Mouse (Mus musculus) lung, embryonic 15.5 days (tissue): ENCODE data around the gene Plekhh3. TPM values are rescaled to one million over a fixed set of nuclear protein-coding genes. Genes with fewer than 3 reads are reported as not detected.

Source experiments
- ATAC-seq: fragments of 200-750 bp; cut with Nextera tagmentation; 2 replicates; pipeline ENCODE4 v1.8.0; 2017; ENCODE audit warnings: moderate number of reproducible peaks, borderline replicate concordance; ENCODE audit not compliant: low FRiP score, low TSS enrichment; ENCODE audit errors: extremely low read depth
- H3K27ac ChIP-seq: fragments of 300-500 bp; sonication (generic); 2 replicates; pipeline ENCODE4 v1.5.1; 2015; ENCODE audit warnings: moderate library complexity, mild to moderate bottlenecking, inconsistent platforms
- H3K27me3 ChIP-seq: fragments of 300-500 bp; sonication (generic); 2 replicates; pipeline ENCODE4 v1.6.1; 2015; ENCODE audit warnings: inconsistent platforms
- H3K36me3 ChIP-seq: fragments of 300-500 bp; sonication (generic); 2 replicates; pipeline ENCODE4 v1.6.1; 2015; ENCODE audit warnings: inconsistent platforms
- H3K4me1 ChIP-seq: fragments of 300-500 bp; sonication (generic); 2 replicates; pipeline ENCODE4 v1.6.1; 2015; ENCODE audit warnings: inconsistent platforms
- H3K4me2 ChIP-seq: fragments of 300-500 bp; sonication (generic); 2 replicates; pipeline ENCODE4 v1.6.1; 2015; ENCODE audit warnings: inconsistent platforms, mild to moderate bottlenecking, moderate library complexity
- H3K4me3 ChIP-seq: fragments of 300-500 bp; sonication (generic); 2 replicates; pipeline ENCODE4 v1.5.1; 2015; ENCODE audit warnings: mild to moderate bottlenecking, inconsistent platforms
- H3K9ac ChIP-seq: fragments of 300-500 bp; sonication (generic); 2 replicates; pipeline ENCODE4 v1.6.1; 2015; ENCODE audit warnings: inconsistent platforms
- H3K9me3 ChIP-seq: fragments of 300-500 bp; sonication (generic); 2 replicates; pipeline ENCODE4 v1.6.1; 2016; ENCODE audit warnings: inconsistent platforms
- WGBS: fragments of 180-500 bp; shearing (Covaris S2); methylation state at CpG from one replicate; pipeline ENCODE4 v1.1.7; 2015; 5-methylcytosine and 5-hydroxymethylcytosine counted together
- polyA plus RNA-seq: library from polyadenylated mRNA; unstranded; fragments of >200 nt; fragmentation: Nextera tagmentation; extraction: Ambion mirVana; gene quantifications from 2 replicates; pipeline ENCODE4 v1.2.1, GENCODE M21; 2015

The Plekhh3 gene
- polyA plus RNA-seq, 1 experiment from 2014 or later = 19.8 TPM

DNA sequence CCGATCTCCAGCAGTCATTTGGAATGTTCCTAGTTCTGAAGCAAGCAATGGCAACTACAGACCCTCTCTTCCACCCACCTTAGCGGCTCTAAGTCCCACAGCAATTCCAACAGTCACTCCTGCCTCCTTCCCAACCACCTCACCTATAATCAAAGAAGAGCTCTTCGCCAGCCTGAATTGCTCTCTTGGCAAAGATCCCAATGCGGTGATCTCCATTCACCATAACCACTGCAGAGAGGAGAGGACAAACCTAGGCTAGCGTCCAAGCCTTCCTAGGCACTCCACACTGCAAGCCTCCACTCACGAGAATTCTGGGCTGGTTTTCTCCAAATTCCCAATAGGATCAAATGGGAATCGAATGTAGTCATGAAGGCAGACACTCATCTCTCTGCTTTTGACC, 21.9 kb upstream of the Plekhh3 start:
- no peak overlapping the region for H3K27ac ChIP-seq
- 85% methylated on average over 7 of the region's 7 CpGs for WGBS
- H3K4me3 ChIP-seq = no peak overlapping the region
- no peaks in the 10 kb centered on the region for H3K27me3 ChIP-seq
- peaks cover 23% of the 10 kb centered on the region for H3K36me3 ChIP-seq
- H3K4me1 ChIP-seq = peaks cover 38% of the 10 kb centered on the region
- no peaks in the 10 kb centered on the region for H3K9me3 ChIP-seq
- no peak overlapping the region for H3K4me2 ChIP-seq
- ATAC-seq = no peak
- H3K9ac ChIP-seq = no peak overlapping the region

DNA sequence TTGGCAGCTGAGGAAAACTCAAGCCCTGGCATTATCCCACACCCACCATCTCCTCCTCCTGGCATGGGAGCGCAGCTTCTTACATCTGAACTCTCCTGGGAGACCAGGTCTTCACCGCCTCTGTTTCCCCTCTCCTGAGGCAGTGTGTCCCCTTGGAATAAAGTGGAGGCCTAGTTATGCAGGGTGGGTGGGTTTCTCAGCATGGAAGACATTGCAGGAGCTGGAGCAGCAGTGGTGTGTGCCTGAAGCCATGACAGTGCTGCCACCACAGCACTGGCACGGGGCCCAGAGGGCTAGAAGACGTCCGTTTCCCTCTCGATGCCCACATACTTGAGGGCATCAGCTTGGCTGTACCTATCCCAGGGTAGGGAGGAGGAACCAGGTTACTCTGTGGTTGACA, 21.5 kb upstream of the Plekhh3 start:
- H3K4me3 ChIP-seq = no peak overlapping the region
- H3K4me2 ChIP-seq = no peak overlapping the region
- peaks cover 20% of the 10 kb centered on the region for H3K36me3 ChIP-seq
- no peak overlapping the region for H3K9ac ChIP-seq
- peaks cover 38% of the 10 kb centered on the region for H3K4me1 ChIP-seq
- H3K27me3 ChIP-seq = no peaks in the 10 kb centered on the region
- H3K27ac ChIP-seq = no peak overlapping the region
- ATAC-seq = no peak
- H3K9me3 ChIP-seq = no peaks in the 10 kb centered on the region
- WGBS = 87% methylated on average over 6 of the region's 6 CpGs

DNA sequence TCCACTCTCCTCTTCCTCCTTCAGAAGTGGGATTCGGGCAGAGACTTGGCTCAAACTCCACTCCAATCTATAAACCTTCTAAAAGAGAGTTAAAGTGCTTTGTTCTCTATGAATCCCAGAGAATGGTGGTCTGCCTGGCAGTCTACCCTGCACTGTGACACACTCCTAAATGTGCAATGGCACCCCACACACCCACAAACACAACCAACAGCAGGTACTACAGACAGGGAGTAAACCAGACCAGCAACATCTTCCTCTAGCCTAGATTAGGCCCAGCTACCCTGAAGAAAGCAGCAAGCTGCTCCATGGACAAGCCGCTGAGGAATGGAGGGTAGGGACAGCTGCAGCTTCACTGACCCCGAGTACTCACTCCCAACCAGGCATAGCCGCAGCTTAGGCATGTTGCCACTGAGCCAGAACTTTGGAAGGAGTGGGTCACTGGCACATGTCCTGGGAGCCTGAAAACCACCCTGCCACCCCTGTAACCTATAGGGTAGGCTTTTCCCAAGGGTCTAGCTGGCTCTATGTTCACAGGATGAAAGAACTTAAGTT, 20.8 kb upstream of the Plekhh3 start:
- no peak for ATAC-seq
- Histone ChIP-seq H3K27ac (peak overlapping the region; percentile 97; the same call in 1 of the 2 replicates), H3K4me1 (peaks cover 38% of the 10 kb centered on the region), H3K27me3 (no peaks in the 10 kb centered on the region), H3K9me3 (no peaks in the 10 kb centered on the region), H3K36me3 (peaks cover 15% of the 10 kb centered on the region; the same call in 1 of the 2 replicates), H3K4me3 (no peak overlapping the region), H3K9ac (no peak overlapping the region), H3K4me2 (no peak overlapping the region)
- WGBS = 71% methylated on average over 4 of the region's 4 CpGs

DNA sequence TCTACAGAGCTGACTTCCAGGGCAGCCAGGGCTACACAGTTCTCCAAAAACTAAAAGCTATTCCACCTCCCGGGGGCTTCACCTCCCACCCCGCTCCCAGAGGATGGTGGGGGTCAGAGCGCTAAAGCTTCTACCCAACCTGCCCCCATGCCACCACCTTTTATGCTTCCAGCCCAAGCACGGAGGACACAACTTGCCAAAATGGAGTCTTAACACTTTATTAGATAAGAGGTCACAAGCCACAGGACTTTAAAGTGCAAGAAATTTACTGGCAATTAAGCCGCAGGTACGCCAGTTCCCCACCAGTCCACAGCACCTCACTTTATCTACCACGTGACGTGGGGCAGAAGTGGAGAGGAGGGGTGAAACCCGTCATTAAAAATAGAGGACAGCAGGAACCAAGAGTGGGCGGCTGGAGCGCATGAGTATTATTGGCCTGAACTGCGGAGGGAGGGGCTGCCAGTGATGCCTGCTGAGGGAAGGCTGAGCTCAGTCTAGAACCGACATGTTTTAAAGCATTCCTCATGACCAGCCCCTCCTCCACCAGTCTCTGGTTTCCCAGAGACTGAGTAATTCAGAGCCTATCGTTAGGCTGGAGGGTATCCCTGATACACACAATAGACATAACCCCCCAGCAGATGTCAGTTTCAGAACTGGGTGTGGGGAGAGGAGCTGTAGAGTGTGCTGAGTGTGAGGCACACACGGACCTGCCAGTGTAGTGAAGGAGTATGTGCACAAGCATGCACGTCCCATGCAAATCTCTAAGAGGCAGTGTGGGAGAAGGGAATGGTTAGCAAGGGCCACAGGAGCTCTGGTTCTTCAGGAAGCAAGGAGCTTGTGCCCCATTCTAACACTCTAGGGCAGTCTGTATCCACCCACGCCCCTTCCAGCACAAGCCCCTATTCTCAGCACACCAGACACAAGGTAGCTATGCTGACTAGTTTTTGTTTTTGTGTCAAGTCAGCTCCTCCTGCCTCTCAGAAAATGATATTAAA, 20.1 kb upstream of the Plekhh3 start:
- Histone ChIP-seq H3K4me2 (no peak overlapping the region), H3K4me1 (peaks cover 38% of the 10 kb centered on the region), H3K9me3 (no peaks in the 10 kb centered on the region), H3K4me3 (no peak overlapping the region), H3K27me3 (no peaks in the 10 kb centered on the region), H3K27ac (peak overlapping the region; percentile 97), H3K36me3 (0 out of 2 replicates have a peak, but pooled peaks cover 9% of the 10 kb centered on the region), H3K9ac (no peak overlapping the region)
- ATAC-seq = no peak
- WGBS = 46% methylated on average over 17 of the region's 17 CpGs

DNA sequence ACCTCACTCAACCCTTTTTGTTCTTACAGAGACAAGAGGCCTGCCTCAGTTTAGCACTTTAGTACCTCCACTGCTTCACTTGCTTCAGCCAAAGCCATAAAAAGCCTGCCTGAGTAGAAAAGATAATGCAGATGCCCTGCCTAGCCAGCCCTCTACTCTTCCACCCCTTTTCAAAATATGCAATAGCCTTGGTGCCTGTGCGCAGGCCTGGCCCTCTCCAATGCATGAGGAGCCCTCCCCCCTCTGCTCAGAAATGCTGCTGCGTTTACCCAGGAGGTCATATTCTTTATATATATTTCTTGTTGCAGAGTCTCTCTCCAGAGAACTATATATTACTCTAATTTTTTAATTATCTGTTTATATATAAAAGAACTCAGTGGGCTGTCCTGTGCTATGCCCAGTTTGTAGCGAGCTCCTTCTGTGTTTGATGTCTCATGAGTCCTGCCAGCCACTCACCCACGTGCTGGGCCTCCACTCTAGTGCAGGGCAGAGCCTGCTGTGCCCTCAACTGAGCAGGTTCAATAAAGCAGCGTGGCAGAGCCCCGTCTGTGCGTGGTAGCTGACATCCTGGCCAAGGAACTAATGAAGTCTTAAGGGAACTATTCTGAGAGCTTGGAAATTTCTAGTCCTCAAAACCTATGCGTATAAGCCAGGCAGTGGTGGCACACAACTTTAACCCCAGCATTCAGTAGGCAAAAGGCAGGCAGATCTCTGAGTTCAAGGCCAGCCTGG, 19.2 kb upstream of the Plekhh3 start:
- no peaks in the 10 kb centered on the region for H3K27me3 ChIP-seq
- H3K36me3 ChIP-seq = 0 out of 2 replicates have a peak, but pooled peaks cover 9% of the 10 kb centered on the region
- no peaks in the 10 kb centered on the region for H3K9me3 ChIP-seq
- WGBS = 32% methylated on average over 8 of the region's 8 CpGs
- ATAC-seq = peak; percentile 13; the same call in 1 of the 2 replicates
- peak overlapping the region; percentile 97 for H3K27ac ChIP-seq
- H3K4me1 ChIP-seq = peaks cover 38% of the 10 kb centered on the region
- no peak overlapping the region for H3K4me2 ChIP-seq
- H3K4me3 ChIP-seq = no peak overlapping the region
- H3K9ac ChIP-seq = peak overlapping the region; percentile 21; the same call in 1 of the 2 replicates

DNA sequence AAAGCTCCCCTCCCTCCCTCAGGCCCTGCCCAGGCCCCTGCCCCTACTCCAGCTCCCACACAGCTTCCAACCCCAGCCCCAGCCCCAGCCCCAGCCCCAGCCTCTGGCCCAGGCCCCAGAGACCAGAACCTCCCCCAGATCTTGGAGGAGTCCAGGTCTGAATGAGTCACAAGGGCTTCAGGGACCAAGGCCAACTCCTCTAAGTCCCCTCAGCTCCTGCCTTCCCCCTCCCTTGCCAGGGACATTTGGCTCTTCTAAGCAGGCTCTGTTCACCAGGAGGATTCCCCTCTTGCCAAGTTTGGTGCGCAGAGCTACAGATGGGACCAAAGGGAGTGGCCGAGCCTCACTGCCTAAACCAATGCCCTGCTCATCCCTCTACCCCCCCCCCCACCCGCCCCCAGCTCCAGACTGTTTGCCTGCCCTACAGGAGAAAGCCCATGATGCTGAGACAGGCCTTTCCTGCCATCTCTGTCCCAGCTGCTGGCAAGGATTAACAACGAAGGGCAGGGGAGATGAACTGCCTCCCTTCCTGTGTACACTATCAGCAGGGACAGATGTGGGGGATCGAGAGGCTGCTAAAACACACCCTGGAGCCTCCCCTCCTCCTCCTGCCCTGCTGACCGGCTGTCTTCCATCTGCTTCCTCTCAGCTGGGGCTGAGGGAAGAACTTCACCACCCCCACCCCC, 18.5 kb upstream of the Plekhh3 start:
- ATAC-seq = peak; percentile 89
- Histone ChIP-seq H3K27ac (peak overlapping the region; percentile 97), H3K27me3 (no peaks in the 10 kb centered on the region), H3K4me2 (no peak overlapping the region), H3K36me3 (0 out of 2 replicates have a peak, but pooled peaks cover 8% of the 10 kb centered on the region), H3K9me3 (no peaks in the 10 kb centered on the region), H3K4me1 (peaks cover 38% of the 10 kb centered on the region), H3K4me3 (no peak overlapping the region), H3K9ac (no peak overlapping the region)
- whole genome bisulfite sequencing = 3% methylated on average over 6 of the region's 6 CpGs

DNA sequence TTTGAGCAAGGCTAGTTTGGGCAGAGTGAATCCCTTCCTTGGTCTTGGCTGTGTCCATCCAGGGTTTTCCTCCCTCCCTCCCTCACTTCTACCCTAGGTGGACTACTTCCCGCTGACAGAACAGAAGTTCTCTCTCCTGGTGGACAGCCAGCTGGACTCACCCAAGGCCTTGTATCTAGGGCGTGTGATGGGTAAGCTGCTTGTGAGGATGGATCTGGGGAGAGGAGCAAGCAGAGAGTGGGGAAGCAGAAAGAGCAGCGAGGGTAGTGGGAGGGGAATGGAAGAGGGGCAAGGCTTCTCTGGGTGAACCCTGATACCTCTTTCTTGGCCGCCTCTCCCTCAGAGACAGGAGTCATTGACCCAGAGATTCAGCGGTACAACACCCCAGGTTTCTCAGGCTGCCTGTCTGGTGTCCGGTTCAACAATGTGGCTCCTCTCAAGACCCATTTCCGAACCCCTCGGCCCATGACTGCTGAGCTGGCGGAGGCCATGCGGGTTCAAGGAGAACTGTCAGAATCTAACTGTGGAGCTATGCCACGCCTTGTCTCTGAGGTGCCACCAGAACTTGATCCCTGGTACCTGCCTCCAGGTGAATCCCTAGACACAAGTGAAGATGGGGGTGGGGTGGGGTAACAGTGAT, 17.1 kb upstream of the Plekhh3 start:
- H3K27me3 ChIP-seq = no peaks in the 10 kb centered on the region
- peak overlapping the region; percentile 97 for H3K27ac ChIP-seq
- H3K4me1 ChIP-seq = peaks cover 38% of the 10 kb centered on the region
- WGBS = 73% methylated on average over 11 of the region's 11 CpGs
- no peak overlapping the region for H3K4me3 ChIP-seq
- H3K36me3 ChIP-seq = 0 out of 2 replicates have a peak, but pooled peaks cover 3% of the 10 kb centered on the region
- no peaks in the 10 kb centered on the region for H3K9me3 ChIP-seq
- no peak overlapping the region for H3K9ac ChIP-seq
- no peak overlapping the region for H3K4me2 ChIP-seq
- ATAC-seq = no peak

DNA sequence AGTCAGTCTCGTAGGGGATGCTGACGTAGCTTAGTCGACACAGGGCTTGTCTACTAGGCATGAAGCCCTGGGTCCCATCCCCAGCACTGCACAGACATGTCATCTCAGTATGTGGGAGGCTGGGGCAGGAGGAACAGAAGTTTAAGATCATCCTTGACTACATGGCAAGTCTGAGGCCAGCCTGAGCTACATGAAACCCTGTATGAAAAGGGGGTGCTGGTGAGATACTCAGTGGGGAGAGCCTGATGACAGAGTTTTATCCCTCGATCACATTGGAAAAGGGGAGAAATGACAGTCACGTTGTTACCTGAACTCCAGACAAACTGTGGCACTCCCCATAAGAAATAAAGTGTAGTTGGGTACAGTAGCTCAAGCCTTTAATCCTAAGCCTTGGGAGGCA, 16.4 kb upstream of the Plekhh3 start:
- H3K4me3 ChIP-seq = no peak overlapping the region
- peaks cover 38% of the 10 kb centered on the region for H3K4me1 ChIP-seq
- H3K9ac ChIP-seq = no peak overlapping the region
- no peak overlapping the region for H3K27ac ChIP-seq
- H3K4me2 ChIP-seq = no peak overlapping the region
- WGBS = 91% methylated on average over 5 of the region's 5 CpGs
- H3K9me3 ChIP-seq = no peaks in the 10 kb centered on the region
- no peaks in the 10 kb centered on the region for H3K36me3 ChIP-seq
- ATAC-seq = no peak
- no peaks in the 10 kb centered on the region for H3K27me3 ChIP-seq

DNA sequence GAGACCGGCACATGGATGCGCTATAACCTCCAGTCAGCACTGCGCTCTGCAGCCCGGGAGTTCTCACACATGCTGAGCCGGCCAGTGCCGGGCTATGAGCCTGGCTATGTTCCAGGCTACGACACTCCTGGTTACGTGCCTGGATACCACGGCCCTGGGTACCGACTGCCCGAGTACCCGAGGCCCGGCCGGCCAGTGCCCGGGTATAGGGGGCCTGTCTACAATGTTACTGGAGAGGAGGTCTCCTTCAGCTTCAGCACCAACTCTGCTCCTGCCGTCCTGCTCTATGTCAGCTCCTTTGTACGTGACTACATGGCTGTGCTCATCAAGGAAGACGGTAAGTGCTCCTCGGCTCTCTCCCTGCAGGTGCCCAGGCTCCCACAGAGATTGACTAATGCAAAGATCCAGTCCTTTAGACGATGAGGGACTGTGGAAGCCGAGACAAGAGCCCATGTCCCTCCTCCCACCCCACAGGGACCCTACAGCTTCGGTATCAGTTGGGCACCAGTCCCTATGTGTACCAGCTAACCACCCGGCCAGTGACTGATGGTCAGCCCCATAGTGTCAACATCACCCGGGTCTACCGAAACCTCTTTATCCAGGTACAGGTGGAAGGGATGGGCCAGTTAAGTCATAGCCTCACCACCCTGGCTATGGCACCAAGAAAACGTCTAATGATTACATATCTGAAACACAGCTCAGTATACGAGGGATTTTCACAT, 15.5 kb upstream of the Plekhh3 start:
- Histone ChIP-seq H3K4me3 (no peak overlapping the region), H3K27ac (no peak overlapping the region), H3K9me3 (no peaks in the 10 kb centered on the region), H3K9ac (no peak overlapping the region), H3K4me1 (peaks cover 33% of the 10 kb centered on the region), H3K4me2 (no peak overlapping the region), H3K27me3 (no peaks in the 10 kb centered on the region), H3K36me3 (no peaks in the 10 kb centered on the region)
- 83% methylated on average over 27 of the region's 27 CpGs for WGBS
- ATAC-seq = no peak

DNA sequence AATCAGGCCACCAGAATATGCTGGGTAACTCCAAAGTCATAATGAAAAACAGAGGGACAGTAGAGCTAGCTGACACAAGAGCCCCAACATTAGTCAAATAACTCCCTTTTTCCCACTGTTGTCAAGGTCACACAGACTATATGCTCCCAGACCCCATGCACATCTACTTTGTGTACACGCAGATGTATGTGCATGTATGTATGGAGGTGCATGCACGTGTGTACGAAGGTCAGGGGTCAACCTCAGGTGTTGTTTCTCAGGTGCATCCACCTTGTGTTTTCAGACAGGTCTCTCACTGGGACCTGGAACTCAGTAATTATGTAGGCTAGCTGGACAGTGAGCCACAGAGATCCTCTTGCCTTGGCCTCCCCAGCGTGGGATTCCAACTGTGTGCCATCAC, 14.3 kb upstream of the Plekhh3 start:
- no peak for ATAC-seq
- Histone ChIP-seq H3K9me3 (no peaks in the 10 kb centered on the region), H3K4me1 (peaks cover 23% of the 10 kb centered on the region), H3K9ac (no peak overlapping the region), H3K36me3 (no peaks in the 10 kb centered on the region), H3K4me2 (no peak overlapping the region), H3K4me3 (no peak overlapping the region), H3K27me3 (peaks cover 2% of the 10 kb centered on the region), H3K27ac (no peak overlapping the region)
- 87% methylated on average over 4 of the region's 4 CpGs for WGBS
